Mouse (Mus musculus) G1E (cell line): Measurements from ENCODE around the gene Gm44965.

Source experiments
- CTCF ChIP-seq: IDR thresholded peaks from 2 replicates; pipeline ENCODE4 v1.5.1; 2012; ENCODE audit warnings: low read depth, low read length, inconsistent platforms, mixed read lengths
- GATA2 ChIP-seq: IDR thresholded peaks from 2 replicates; pipeline ENCODE4 v1.6.1; 2012; ENCODE audit warnings: low read depth, low read length, inconsistent platforms, borderline replicate concordance
- TAL1 ChIP-seq: conservative IDR thresholded peaks from 2 replicates; pipeline ENCODE4 v1.6.1; 2012; ENCODE audit warnings: low read depth, low read length, inconsistent platforms, mixed read lengths

DNA sequence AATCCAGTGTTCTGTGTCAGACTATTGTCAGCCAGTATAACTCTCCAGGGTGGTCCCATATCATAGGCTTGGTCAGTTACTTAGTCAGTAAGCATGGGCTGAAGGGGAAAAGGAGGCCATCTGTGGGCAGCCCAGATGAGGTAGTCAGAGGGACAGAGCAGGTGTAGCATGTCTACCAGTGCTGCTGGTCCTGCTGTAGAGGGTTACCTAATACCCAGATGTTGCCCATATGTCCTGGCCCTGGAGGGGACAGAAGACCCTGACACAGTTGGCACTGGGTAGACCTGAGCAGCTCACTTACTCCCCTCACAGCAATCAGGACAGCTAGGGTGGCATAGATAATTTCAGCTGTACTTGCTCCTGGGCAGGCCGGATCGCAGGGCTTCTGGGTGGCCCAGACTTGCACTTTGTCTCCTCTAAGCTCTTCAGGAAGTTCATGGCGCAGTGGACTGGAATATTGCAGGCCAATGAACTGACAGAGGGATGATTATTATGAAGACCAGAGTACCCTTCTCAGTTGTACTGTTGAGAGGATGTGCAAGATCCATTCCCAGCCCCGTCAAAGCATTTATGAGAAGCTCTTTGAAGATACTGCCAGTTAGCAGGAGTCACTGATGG, 27.9 kb upstream of the Gm44965 start:
- TF ChIP-seq CTCF (no peak), GATA2 (no peak), TAL1 (no peak)
